Mouse (Mus musculus) megakaryocyte, embryonic 14.5 days (primary cell): ENCODE measurements around the gene Gng8. TPM values are rescaled to one million over a fixed set of nuclear protein-coding genes. Genes with fewer than 3 reads are reported as not detected.

Experiments
- H3K27me3 ChIP-seq: replicated peaks from 2 replicates; pipeline ENCODE3; 2012; ENCODE audit warnings: inconsistent platforms
- H3K36me3 ChIP-seq: replicated peaks from 2 replicates; pipeline ENCODE3; 2012; ENCODE audit warnings: low read length, inconsistent platforms, mixed read lengths
- H3K4me1 ChIP-seq: 2 replicates; pipeline ENCODE4 v1.6.1; 2012; ENCODE audit warnings: inconsistent platforms
- H3K4me3 ChIP-seq: replicated peaks from 2 replicates; pipeline ENCODE3; 2012; ENCODE audit warnings: moderate library complexity, mild to moderate bottlenecking, inconsistent platforms
- H3K9me3 ChIP-seq: 2 replicates; pipeline ENCODE4 v1.6.1; 2012; ENCODE audit warnings: inconsistent platforms
- FLI1 ChIP-seq: IDR thresholded peaks from 2 replicates; pipeline ENCODE4 v1.6.1; 2012; ENCODE audit warnings: low read length, inconsistent platforms, mixed read lengths
- GATA1 ChIP-seq: IDR thresholded peaks from 3 replicates; pipeline ENCODE4 v1.6.1; 2012; ENCODE audit warnings: mixed read lengths, low read length, inconsistent platforms, borderline replicate concordance
- polyA plus RNA-seq: library from polyadenylated mRNA; stranded (reverse); fragments of >175 nt; gene quantifications from 2 replicates; pipeline ENCODE4 v1.2.3, GENCODE M21; 2012; ENCODE audit warnings: low replicate concordance; ENCODE audit not compliant: insufficient read depth

The Gng8 gene
- polyA plus RNA-seq, 1 experiment, result not detected

DNA sequence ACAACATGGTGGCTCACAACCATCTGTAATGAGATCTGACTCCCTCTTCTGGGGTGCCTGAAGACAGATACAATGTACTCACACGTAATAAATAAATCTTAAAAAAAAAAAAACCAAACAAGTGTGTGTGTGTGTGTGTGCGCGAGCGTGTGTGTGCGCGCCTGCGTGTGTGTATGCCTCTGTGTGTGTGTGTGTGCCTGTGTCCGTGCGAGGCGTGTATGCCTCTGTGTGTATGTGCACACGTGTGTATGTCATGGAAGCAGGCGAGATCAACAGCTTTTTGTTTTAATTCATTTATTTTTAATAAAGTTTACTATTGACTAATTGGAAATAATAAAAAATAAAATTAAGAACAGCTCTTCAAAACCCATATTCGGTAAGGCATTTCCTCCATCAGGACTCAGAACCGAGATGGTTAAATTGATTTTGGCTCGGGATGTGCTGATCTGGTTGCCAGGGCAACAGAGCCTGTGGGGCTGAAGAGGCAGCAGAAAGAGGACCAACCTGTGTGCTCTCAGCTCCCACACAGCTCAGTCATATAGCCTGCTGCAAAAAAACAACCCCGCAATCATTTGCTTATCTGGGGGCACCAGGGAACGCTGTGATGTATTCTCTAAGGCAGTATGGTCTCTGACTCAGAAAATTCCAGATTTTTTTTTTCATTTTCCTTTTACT lies 46.7 kb downstream of the Gng8 start:
- no peak overlapping the region for H3K4me3 ChIP-seq
- TF ChIP-seq FLI1 (no peak), GATA1 (no peak)
- peaks cover 7% of the 10 kb centered on the region for H3K4me1 ChIP-seq
- peaks cover 45% of the 10 kb centered on the region for H3K27me3 ChIP-seq
- peaks cover 3% of the 10 kb centered on the region; the same call in 1 of the 2 replicates for H3K9me3 ChIP-seq
- no peaks in the 10 kb centered on the region for H3K36me3 ChIP-seq

DNA sequence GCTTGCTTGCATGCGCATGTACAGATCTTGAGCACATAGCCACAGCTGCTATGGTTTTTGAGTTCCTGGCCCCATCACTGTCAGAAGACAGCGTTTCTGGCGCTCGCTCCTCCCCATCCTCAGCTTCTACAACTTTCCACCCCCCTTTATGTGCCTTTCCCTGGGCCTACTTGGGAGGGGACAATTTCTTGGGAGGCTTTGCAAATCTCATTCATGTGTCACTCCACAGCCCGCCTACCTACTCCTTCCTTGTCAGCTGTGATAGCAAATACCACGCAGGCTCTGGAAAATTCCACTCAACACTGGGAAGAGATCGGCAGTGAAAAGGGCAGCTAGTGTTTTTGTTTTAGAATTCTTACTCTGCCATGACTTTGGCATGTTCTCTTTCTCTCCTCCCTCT lies 48.7 kb downstream of the Gng8 start:
- peaks cover 7% of the 10 kb centered on the region; the same call in 1 of the 2 replicates for H3K9me3 ChIP-seq
- H3K4me1 ChIP-seq, result peaks cover 18% of the 10 kb centered on the region
- H3K4me3 ChIP-seq, result no peak overlapping the region
- no peaks in the 10 kb centered on the region for H3K36me3 ChIP-seq
- no peak for TF ChIP-seq FLI1
- peaks cover 63% of the 10 kb centered on the region for H3K27me3 ChIP-seq

DNA sequence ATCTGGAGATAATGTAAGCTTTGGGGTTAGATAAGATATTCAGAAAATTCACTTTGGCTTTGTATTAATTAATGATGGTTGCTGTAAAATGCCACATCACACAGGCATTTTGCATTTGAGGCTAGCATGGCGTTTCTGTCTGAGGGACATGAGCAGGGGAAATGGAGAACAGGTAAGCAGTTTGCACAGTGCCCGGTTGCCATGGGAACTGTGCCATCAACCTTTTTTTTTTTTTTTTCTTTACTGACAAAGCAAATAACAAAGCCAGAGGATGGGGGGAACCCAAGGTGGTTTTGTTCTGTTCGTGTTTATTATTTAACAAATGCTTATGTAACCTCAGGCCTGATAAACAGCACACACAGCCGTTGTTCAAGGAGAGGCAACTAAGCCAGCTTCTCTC lies 51.3 kb downstream of the Gng8 start:
- no peak overlapping the region for H3K4me3 ChIP-seq
- TF ChIP-seq GATA1 (no peak), FLI1 (no peak)
- H3K4me1 ChIP-seq, result peaks cover 42% of the 10 kb centered on the region
- H3K27me3 ChIP-seq, result peaks cover 79% of the 10 kb centered on the region
- no peaks in the 10 kb centered on the region for H3K36me3 ChIP-seq
- H3K9me3 ChIP-seq, result 0 out of 2 replicates have a peak, but pooled peaks cover 4% of the 10 kb centered on the region

DNA sequence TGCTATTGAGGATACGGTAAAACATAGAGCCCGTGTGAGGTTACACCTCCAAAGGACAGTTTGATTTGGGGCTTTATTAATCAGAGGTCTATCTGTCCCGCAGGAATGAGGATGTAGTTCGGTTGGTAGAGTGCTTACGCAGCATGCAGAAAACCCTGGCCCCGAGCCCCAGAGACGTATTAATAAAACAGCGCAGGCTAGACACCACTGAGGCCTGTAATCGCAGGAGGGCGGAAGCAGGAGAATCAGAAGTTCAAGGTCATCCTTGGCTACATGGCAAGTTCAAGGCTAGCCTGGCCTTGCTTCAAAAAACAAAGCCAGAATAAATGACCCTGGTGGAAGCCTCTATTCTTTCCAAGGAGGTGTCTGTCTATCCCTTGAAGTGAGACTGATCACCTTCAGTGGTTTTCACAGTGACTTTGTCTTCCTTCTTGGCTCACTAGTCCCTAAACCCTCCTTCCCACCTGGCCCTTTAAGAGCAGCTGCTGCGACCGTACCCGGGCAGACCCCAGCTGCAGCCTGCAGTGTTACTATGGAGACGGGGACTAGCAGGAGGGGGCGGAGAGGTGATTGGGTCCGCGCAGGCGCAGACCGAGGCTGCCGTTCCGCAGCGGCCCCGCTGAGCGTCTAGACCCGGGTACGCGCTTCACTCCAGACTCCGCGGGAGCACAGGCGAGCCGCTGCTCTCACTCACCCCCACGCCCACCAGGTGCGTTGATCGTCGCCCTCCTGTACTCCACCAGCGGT lies 52.6 kb downstream of the Gng8 start, which contains the start of gene Pnmal2:
Gene Pnmal2 (plus strand): TSS at position 622 of the 747 bp plus-strand sequence.
- H3K27me3 ChIP-seq, result peaks cover 88% of the 10 kb centered on the region
- 0 out of 2 replicates have a peak, but pooled peaks cover 4% of the 10 kb centered on the region for H3K9me3 ChIP-seq
- H3K36me3 ChIP-seq, result no peaks in the 10 kb centered on the region
- H3K4me3 ChIP-seq, result peak within 1 kb of the TSS; percentile 90
- TF ChIP-seq FLI1, result no peak
- TF ChIP-seq GATA1, result no peak
- peaks cover 51% of the 10 kb centered on the region for H3K4me1 ChIP-seq

DNA sequence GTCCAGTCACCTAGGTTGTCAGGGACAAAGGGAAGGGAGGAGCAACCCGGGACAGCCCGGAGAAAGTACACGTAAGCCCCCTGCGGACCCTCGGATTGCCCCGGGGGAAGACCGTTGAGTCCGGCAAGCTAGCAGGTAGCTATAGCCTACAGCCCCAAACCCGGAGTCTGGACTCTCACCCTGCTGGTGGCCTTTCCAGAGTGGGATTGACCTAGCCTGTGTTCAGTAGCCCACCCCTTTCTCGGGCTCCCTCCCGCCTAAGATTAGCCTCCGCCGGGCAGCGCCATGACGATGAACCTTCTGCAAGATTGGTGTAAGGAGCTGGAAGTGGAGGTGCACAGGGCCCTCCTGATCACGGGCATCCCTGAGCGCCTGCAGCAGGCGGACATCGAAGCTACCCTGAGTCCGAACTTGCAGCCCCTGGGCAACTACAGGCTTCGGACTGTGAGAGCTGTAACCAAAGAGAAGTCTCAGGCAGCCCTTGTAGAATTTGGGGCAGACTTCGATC lies 53.3 kb downstream of the Gng8 start:
- Histone ChIP-seq H3K36me3 (no peaks in the 10 kb centered on the region), H3K4me3 (peak overlapping the region; percentile 90), H3K4me1 (peaks cover 53% of the 10 kb centered on the region), H3K27me3 (peaks cover 92% of the 10 kb centered on the region), H3K9me3 (0 out of 2 replicates have a peak, but pooled peaks cover 4% of the 10 kb centered on the region)
- TF ChIP-seq FLI1 (no peak), GATA1 (no peak)

Other genes starting within 250 kb of the Gng8 start
- gene Ceacam15, start 216.1 kb upstream of the Gng8 start, polyA plus RNA-seq, result 0.10 TPM in 1 of 2 replicates, not detected in the other
- gene Ceacam9, start 169.9 kb upstream of the Gng8 start, polyA plus RNA-seq, result not detected in 2 replicates
- gene Ap2s1, start 153.4 kb upstream of the Gng8 start, polyA plus RNA-seq, result 1,190 and 1,969 TPM in 2 replicates
- gene Slc1a5, start 110.4 kb upstream of the Gng8 start, polyA plus RNA-seq, result 35.2 and 52.2 TPM in 2 replicates
- 83.0 and 118 TPM in 2 replicates for gene Strn4, start 75.9 kb upstream of the Gng8 start, polyA plus RNA-seq
- gene Fkrp, start 75.1 kb upstream of the Gng8 start, polyA plus RNA-seq, result 14.8 and 21.1 TPM in 2 replicates
- gene Prkd2, start 48.9 kb upstream of the Gng8 start, polyA plus RNA-seq, result 54.4 and 70.1 TPM in 2 replicates
- gene Dact3, start 16.5 kb upstream of the Gng8 start, polyA plus RNA-seq, result 3.3 and 10.9 TPM in 2 replicates
- gene Ptgir, start 14.7 kb downstream of the Gng8 start, polyA plus RNA-seq, result 56.9 and 66.7 TPM in 2 replicates
- gene Calm3, start 32.3 kb downstream of the Gng8 start, polyA plus RNA-seq, result 823 and 866 TPM in 2 replicates
- not detected in 2 replicates for gene Pnmal2, start 52.9 kb downstream of the Gng8 start, polyA plus RNA-seq
- not detected in 2 replicates for gene Pnmal1, start 67.9 kb downstream of the Gng8 start, polyA plus RNA-seq
- gene Gm42372, start 91.3 kb downstream of the Gng8 start, polyA plus RNA-seq, result 0.06 and 1.4 TPM in 2 replicates
- 2.9 and 5.3 TPM in 2 replicates for gene Ccdc8, start 100.9 kb downstream of the Gng8 start, polyA plus RNA-seq
- 55.6 and 70.0 TPM in 2 replicates for gene Ppp5c, start 136.1 kb downstream of the Gng8 start, polyA plus RNA-seq
- 3.3 and 5.6 TPM in 2 replicates for gene Hif3a, start 170.6 kb downstream of the Gng8 start, polyA plus RNA-seq
- gene Psg16, start 182.3 kb downstream of the Gng8 start, polyA plus RNA-seq, result not detected in 2 replicates